Mouse (Mus musculus) CH12.LX (cell line): ENCODE measurements around the gene Car2. TPM values are rescaled to one million over a fixed set of nuclear protein-coding genes. Genes with fewer than 3 reads are reported as not detected.

Experiments used
- DNase-seq: peaks from one replicate; pipeline ENCODE4 v3.0.0-alpha.2; 2013; ENCODE audit errors: extremely low read depth
- H3K27ac ChIP-seq: 2 replicates; pipeline ENCODE4 v1.5.1; 2012; ENCODE audit warnings: low read depth, mild to moderate bottlenecking, control low read depth, moderate library complexity; ENCODE audit not compliant: insufficient read depth
- H3K27me3 ChIP-seq: replicated peaks from 2 replicates; pipeline ENCODE3; 2012; ENCODE audit warnings: inconsistent platforms
- H3K36me3 ChIP-seq, 2 experiments: replicated peaks in 1 of 2; 2 replicates each; pipeline versions ENCODE3 to v1.6.1; 2012; ENCODE audit warnings: inconsistent platforms in 1 of 2, low read length in 1 of 2, mild to moderate bottlenecking in 1 of 2, mixed read lengths in 1 of 2, moderate library complexity in 1 of 2; ENCODE audit not compliant: control insufficient read depth in 1 of 2, insufficient read depth in 1 of 2
- H3K4me1 ChIP-seq, 2 experiments: 2 replicates each; pipeline ENCODE4 v1.6.1; 2012; ENCODE audit warnings: inconsistent platforms in 1 of 2, moderate library complexity in 1 of 2; ENCODE audit not compliant: insufficient read depth in 2 of 2, control insufficient read depth in 1 of 2
- H3K4me2 ChIP-seq: 2 replicates; pipeline ENCODE4 v1.6.1; 2012; ENCODE audit warnings: low read depth, mild to moderate bottlenecking, control low read depth; ENCODE audit not compliant: poor library complexity, insufficient read depth, severe bottlenecking
- H3K4me3 ChIP-seq, 3 experiments: fragments of 150-350 bp in 1 of 3; sonication (generic) in 1 of 3; replicated peaks in 1 of 3; 2 replicates each; pipeline versions ENCODE3 to v1.5.1; 2011 to 2012; ENCODE audit warnings: low read depth in 2 of 3, low read length in 2 of 3, mild to moderate bottlenecking in 2 of 3, moderate library complexity in 2 of 3, control low read depth in 1 of 3, improper control_type of control experiment in 1 of 3, inconsistent platforms in 1 of 3, mixed read lengths in 1 of 3; ENCODE audit not compliant: poor library complexity in 1 of 3
- H3K79me2 ChIP-seq: replicated peaks from 2 replicates; pipeline ENCODE4 v1.6.1; 2012; ENCODE audit warnings: mild to moderate bottlenecking, moderate library complexity; ENCODE audit not compliant: control insufficient read depth, poor library complexity, insufficient read depth, severe bottlenecking; ENCODE audit errors: extremely low read depth
- H3K9ac ChIP-seq: 2 replicates; pipeline ENCODE4 v1.6.1; 2012; ENCODE audit warnings: low read depth, mild to moderate bottlenecking, control low read depth, moderate library complexity; ENCODE audit not compliant: insufficient read depth
- H3K9me3 ChIP-seq: replicated peaks from 2 replicates; pipeline ENCODE3; 2012; ENCODE audit warnings: low read length, inconsistent platforms, mixed read lengths
- BHLHE40 ChIP-seq: IDR thresholded peaks from 2 replicates; pipeline ENCODE4 v1.6.1; 2011; ENCODE audit warnings: mild to moderate bottlenecking, low read depth, low read length, improper control_type of control experiment
- CHD1 ChIP-seq: IDR thresholded peaks from 2 replicates; pipeline ENCODE4 v1.6.1; 2012; ENCODE audit warnings: low read depth, low read length, improper control_type of control experiment, inconsistent platforms
- CHD2 ChIP-seq: IDR thresholded peaks from 2 replicates; pipeline ENCODE4 v1.6.1; 2011; ENCODE audit warnings: low read length, improper control_type of control experiment
- ETS1 ChIP-seq: conservative IDR thresholded peaks from 2 replicates; pipeline ENCODE4 v1.6.1; 2012; ENCODE audit warnings: low read depth, mild to moderate bottlenecking, inconsistent platforms, low read length, improper control_type of control experiment, moderate library complexity
- HCFC1 ChIP-seq: IDR thresholded peaks from 2 replicates; pipeline ENCODE4 v1.6.1; 2012; ENCODE audit warnings: low read depth, mild to moderate bottlenecking, inconsistent platforms, low read length, improper control_type of control experiment
- JUN ChIP-seq: IDR thresholded peaks from 2 replicates; pipeline ENCODE4 v1.6.1; 2011; ENCODE audit warnings: low read depth, mild to moderate bottlenecking, low read length, improper control_type of control experiment, moderate library complexity; ENCODE audit not compliant: insufficient read depth
- JUND ChIP-seq: conservative IDR thresholded peaks from 2 replicates; pipeline ENCODE4 v1.6.1; 2011; ENCODE audit warnings: low read depth, low read length, improper control_type of control experiment
- MAFK ChIP-seq: IDR thresholded peaks from 2 replicates; pipeline ENCODE4 v1.6.1; 2011; ENCODE audit warnings: low read length, improper control_type of control experiment; ENCODE audit not compliant: insufficient replicate concordance
- MAX ChIP-seq: IDR thresholded peaks from 2 replicates; pipeline ENCODE4 v1.6.1; 2011; ENCODE audit warnings: low read length, improper control_type of control experiment
- MEF2A ChIP-seq: IDR thresholded peaks from 2 replicates; pipeline ENCODE4 v1.6.1; 2014; ENCODE audit warnings: low read depth, mild to moderate bottlenecking, inconsistent platforms, low read length, improper control_type of control experiment, borderline replicate concordance
- MYC ChIP-seq: IDR thresholded peaks from 2 replicates; pipeline ENCODE4 v1.6.1; 2011; ENCODE audit warnings: low read depth, mild to moderate bottlenecking, improper control_type of control experiment, low read length
- NRF1 ChIP-seq: IDR thresholded peaks from 2 replicates; pipeline ENCODE4 v1.6.1; 2014; ENCODE audit warnings: low read depth, mild to moderate bottlenecking, inconsistent platforms, low read length, improper control_type of control experiment, moderate library complexity
- POLR2AphosphoS2 ChIP-seq: IDR thresholded peaks from 2 replicates; pipeline ENCODE4 v1.6.1; 2011; ENCODE audit warnings: low read depth, low read length, improper control_type of control experiment
- RCOR1 ChIP-seq: conservative IDR thresholded peaks from 2 replicates; pipeline ENCODE4 v1.6.1; 2012; ENCODE audit warnings: low read depth, mild to moderate bottlenecking, inconsistent platforms, low read length, improper control_type of control experiment
- SIN3A ChIP-seq: IDR thresholded peaks from 2 replicates; pipeline ENCODE4 v1.6.1; 2012; ENCODE audit warnings: low read length, improper control_type of control experiment, inconsistent platforms
- SMC3 ChIP-seq: IDR thresholded peaks from 2 replicates; pipeline ENCODE4 v1.6.1; 2011; ENCODE audit warnings: low read depth, low read length, improper control_type of control experiment
- TCF12 ChIP-seq: IDR thresholded peaks from 2 replicates; pipeline ENCODE4 v1.6.1; 2014; ENCODE audit warnings: low read depth, mild to moderate bottlenecking, inconsistent platforms, low read length, improper control_type of control experiment
- UBTF ChIP-seq: IDR thresholded peaks from 2 replicates; pipeline ENCODE4 v1.6.1; 2012; ENCODE audit warnings: low read depth, mild to moderate bottlenecking, inconsistent platforms, low read length, improper control_type of control experiment, moderate library complexity
- USF1 ChIP-seq: IDR thresholded peaks from 2 replicates; pipeline ENCODE4 v1.6.1; 2014; ENCODE audit warnings: low read depth, mild to moderate bottlenecking, inconsistent platforms, low read length, improper control_type of control experiment
- USF2 ChIP-seq: conservative IDR thresholded peaks from 2 replicates; pipeline ENCODE4 v1.6.1; 2011; ENCODE audit warnings: low read depth, low read length, improper control_type of control experiment
- ZC3H11A ChIP-seq: IDR thresholded peaks from 2 replicates; pipeline ENCODE4 v1.6.1; 2012; ENCODE audit warnings: low read depth, mild to moderate bottlenecking, inconsistent platforms, low read length, improper control_type of control experiment
- ZMIZ1 ChIP-seq: IDR thresholded peaks from 2 replicates; pipeline ENCODE4 v1.6.1; 2012; ENCODE audit warnings: low read depth, mild to moderate bottlenecking, inconsistent platforms, low read length, improper control_type of control experiment
- dilution Hi-C: fragments of 300-500 bp; cut with MboI; formaldehyde crosslinking; loops from 2 replicates; pipeline ENCODE4 v1.14.3; 2020; ENCODE audit warnings: low sequenced_read_pairs; ENCODE audit not compliant: extremely low pct_unique_long_range_greater_than_20kb, extremely low pct_ligation_motif_present
- in situ Hi-C: fragments of 300-500 bp; cut with MboI; formaldehyde crosslinking; loops from 3 replicates; pipeline ENCODE4 v1.14.3; 2019; ENCODE audit warnings: low sequenced_read_pairs, low pct_ligation_motif_present, low pct_unique_long_range_greater_than_20kb, mixed read lengths
- polyA plus RNA-seq: library from polyadenylated mRNA; unstranded; fragments of >175 nt; gene quantifications from 2 replicates; pipeline ENCODE4 v1.2.1, GENCODE M21; 2012; ENCODE audit warnings: low read depth; ENCODE audit not compliant: insufficient read length
- total RNA-seq, 2 experiments: library from RNA; depleted of rRNA; stranded (reverse); fragments of 300-350 nt in 1 of 2; fragments of >200 nt in 1 of 2; gene quantifications; 2 replicates each; pipeline ENCODE4 v1.2.3; 2012 to 2014

Car2 gene
- total and polyA plus RNA-seq, 3 experiments, result 0.16 TPM; not detected in 2

GRCm38 (mm10) chr3:14913774-14914173 lies 27.7 kb downstream of the Car2 start:
- in situ Hi-C loops, result no loop called here
- Histone ChIP-seq H3K9ac (no peak overlapping the region), H3K36me3 (no peaks in the 10 kb centered on the region), H3K4me2 (no peak overlapping the region), H3K9me3 (no peaks in the 10 kb centered on the region), H3K79me2 (no peaks in the 10 kb centered on the region), H3K4me1 (peaks cover 4 to 9% of the 10 kb centered on the region in 2 experiments; a peak in 3 of 4 replicates), H3K27ac (no peak overlapping the region)
- DNase-seq, result no peak
- dilution Hi-C loops, result no loop called here
- TF ChIP-seq ZC3H11A (no peak), JUN (no peak), CHD1 (no peak), SMC3 (no peak), UBTF (no peak), NRF1 (no peak), MEF2A (no peak), BHLHE40 (no peak), ETS1 (no peak), ZMIZ1 (no peak), RCOR1 (no peak)
- TF ChIP-seq, all 38 proteins: peak for 0
- Histone ChIP-seq H3K27me3 (no peaks in the 10 kb centered on the region), H3K4me3 (no peak overlapping the region)

GRCm38 (mm10) chr3:14915355-14915754 lies 29.3 kb downstream of the Car2 start:
- H3K27ac ChIP-seq, result no peak overlapping the region
- no peaks in the 10 kb centered on the region for H3K9me3 ChIP-seq
- TF ChIP-seq ZC3H11A, result no peak
- TF ChIP-seq MAFK, result no peak
- TF ChIP-seq MAX, result no peak
- no peak for TF ChIP-seq BHLHE40
- TF ChIP-seq CHD2, result no peak
- no peak for TF ChIP-seq ZMIZ1
- TF ChIP-seq RCOR1, result no peak
- no peak for TF ChIP-seq MYC
- TF ChIP-seq USF1, result no peak
- TF ChIP-seq HCFC1, result no peak
- no peak for TF ChIP-seq JUND
- no peak for TF ChIP-seq SIN3A
- no peak for TF ChIP-seq POLR2AphosphoS2
- no peak for TF ChIP-seq TCF12
- TF ChIP-seq USF2, result no peak
- TF ChIP-seq, all 38 proteins: peak for 0
- dilution Hi-C loops (no loop called here), in situ Hi-C loops (no loop called here)
- H3K4me3 ChIP-seq, result no peak overlapping the region
- H3K4me2 ChIP-seq, result no peak overlapping the region
- no peak overlapping the region for H3K9ac ChIP-seq
- H3K27me3 ChIP-seq, result no peaks in the 10 kb centered on the region
- H3K36me3 ChIP-seq, result no peaks in the 10 kb centered on the region
- no peaks in the 10 kb centered on the region for H3K79me2 ChIP-seq
- peaks cover 4 to 9% of the 10 kb centered on the region in 2 experiments; a peak in 3 of 4 replicates for H3K4me1 ChIP-seq
- DNase-seq, result no peak
